Mouse (Mus musculus) thymus, adult 2 months (tissue): ENCODE measurements around the gene Lbhd2.

Experiments used
- CTCF ChIP-seq: fragments of 200-500 bp; IDR thresholded peaks from 2 replicates; pipeline ENCODE4 v1.5.1; 2012; ENCODE audit warnings: mild to moderate bottlenecking, control low read depth, low read length, moderate library complexity, borderline replicate concordance; ENCODE audit not compliant: control insufficient read depth, poor library complexity, insufficient read depth; ENCODE audit errors: extremely low read depth
- POLR2A ChIP-seq: fragments of 200-500 bp; IDR thresholded peaks from 2 replicates; pipeline ENCODE4 v1.6.1; 2012; ENCODE audit warnings: mild to moderate bottlenecking, low read length, control low read depth, moderate library complexity; ENCODE audit not compliant: control insufficient read depth, poor library complexity, insufficient read depth; ENCODE audit errors: extremely low read depth

DNA sequence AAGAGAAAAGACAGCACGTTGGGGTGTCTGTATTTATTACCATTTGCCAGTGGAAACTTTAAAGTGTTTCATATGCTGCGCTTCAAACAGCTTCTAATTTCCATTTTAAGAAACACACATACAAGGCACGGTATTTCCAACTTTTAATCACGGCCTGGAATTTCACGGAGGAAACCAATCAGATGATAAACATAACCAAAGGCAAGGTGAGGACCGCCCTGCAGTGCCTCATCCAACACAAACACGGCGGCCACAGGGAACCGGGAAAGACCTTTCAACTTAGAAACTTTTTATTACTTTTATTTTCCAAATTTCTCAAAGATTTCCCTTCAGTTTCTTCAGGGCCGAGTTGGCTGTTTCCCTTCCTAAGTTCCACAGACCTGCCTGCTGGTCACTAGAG lies 31.9 kb upstream of the Lbhd2 start:
- TF ChIP-seq POLR2A (no peak), CTCF (no peak)
